Mouse (Mus musculus) heart, adult 2 months (tissue): ENCODE results near the gene Egfl8.

Experiments
- CTCF ChIP-seq: fragments of 200-600 bp; IDR thresholded peaks from 2 replicates; pipeline ENCODE4 v1.8.1; 2022; ENCODE audit warnings: antibody characterized with exemption, mild to moderate bottlenecking, moderate library complexity
- POLR2A ChIP-seq: fragments of 200-500 bp; IDR thresholded peaks from 2 replicates; pipeline ENCODE4 v1.6.1; 2011; ENCODE audit warnings: mild to moderate bottlenecking, low read depth, low read length, control low read depth; ENCODE audit not compliant: insufficient read depth

DNA sequence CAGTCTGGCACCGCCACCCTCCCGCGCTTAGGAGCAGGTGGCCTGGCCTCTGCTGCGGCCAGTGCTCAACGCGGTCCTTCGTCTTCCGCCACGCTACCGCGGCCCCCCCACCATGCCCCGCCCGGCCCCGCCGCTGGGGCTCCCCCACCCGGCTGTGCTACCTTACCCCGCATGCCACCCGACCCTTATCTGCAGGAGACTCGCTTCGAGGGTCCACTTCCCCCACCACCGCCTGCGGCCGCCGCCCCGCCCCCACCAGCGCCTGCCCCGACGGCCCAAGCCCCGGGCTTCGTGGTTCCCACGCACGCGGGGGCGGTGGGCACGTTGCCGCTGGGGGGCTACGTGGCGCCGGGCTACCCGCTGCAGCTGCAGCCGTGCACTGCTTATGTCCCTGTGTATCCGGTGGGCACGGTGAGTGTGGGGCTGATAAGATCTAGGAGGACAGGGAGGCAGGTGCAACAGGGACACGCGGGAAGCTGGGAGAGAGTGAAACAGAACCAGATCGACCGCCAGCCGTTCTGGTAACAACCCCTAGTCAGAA lies 15.1 kb upstream of the Egfl8 start:
- TF ChIP-seq CTCF (no peak), POLR2A (no peak)
